Mouse (Mus musculus): ENCODE measurements around the gene Cfd.

DNA sequence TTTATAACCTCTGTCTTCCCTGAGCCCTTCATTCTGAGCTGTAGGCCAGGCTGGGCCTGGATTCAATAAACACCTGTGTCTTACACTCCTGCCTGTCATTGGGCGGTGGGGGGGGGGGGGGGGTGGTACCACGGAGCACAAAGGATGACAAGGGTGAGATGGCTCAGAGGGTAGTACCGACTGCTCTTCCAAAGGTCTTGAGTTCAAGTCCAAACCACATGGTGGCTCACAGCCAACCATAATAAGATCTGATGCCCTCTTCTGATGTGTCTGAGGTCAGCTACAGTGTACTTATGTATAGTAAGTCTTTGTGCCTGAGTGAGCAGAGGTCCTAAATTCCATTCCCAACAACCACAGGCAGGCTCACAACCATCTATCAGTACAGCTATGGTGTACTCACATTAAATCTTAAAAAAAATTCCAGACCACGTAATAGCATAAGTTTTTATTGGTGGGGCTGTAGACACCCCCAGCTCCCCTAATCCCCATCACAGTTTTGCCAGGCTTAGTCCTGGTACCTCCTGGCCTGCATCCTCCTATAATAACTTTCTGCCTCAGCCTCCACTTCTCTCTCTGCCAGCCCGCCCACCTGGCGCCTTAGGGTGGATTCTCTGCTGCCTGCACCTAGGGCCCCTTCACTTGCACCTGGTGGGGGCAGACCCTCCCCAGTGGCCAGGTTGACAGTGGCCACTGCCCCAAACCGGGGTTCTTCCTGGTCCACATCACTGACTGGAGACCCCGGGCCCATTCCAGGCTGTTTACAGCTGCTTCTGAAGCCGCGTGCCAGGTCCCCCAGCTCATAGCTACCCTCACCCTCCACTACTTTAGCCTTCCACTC, 26.1 kb upstream of the Cfd start:
- TF ChIP-seq ZNF384 (IDR thresholded peaks at IDR 0.05; ENCODE audit: low read depth, low read length), result no peak
- no peak for TF ChIP-seq MAFK (IDR thresholded peaks at IDR 0.05; ENCODE audit: insufficient read depth, low read depth, low read length)
- no peak; the same call in 1 of the 2 replicates for TF ChIP-seq CHD2 (IDR thresholded peaks at IDR 0.05; ENCODE audit: low read depth, low read length)
- TF ChIP-seq HCFC1 (IDR thresholded peaks at IDR 0.05; ENCODE audit: borderline replicate concordance, insufficient read depth, low read length), result no peak

All from ES-E14 (cell line).